Mouse (Mus musculus): ENCODE results near the gene Ttc28. TPM values are rescaled to one million over a fixed set of nuclear protein-coding genes. Genes with fewer than 3 reads are reported as not detected.

Ttc28 gene
- polyA plus RNA-seq, 2 experiments, result 0.48 to 0.81 TPM

DNA sequence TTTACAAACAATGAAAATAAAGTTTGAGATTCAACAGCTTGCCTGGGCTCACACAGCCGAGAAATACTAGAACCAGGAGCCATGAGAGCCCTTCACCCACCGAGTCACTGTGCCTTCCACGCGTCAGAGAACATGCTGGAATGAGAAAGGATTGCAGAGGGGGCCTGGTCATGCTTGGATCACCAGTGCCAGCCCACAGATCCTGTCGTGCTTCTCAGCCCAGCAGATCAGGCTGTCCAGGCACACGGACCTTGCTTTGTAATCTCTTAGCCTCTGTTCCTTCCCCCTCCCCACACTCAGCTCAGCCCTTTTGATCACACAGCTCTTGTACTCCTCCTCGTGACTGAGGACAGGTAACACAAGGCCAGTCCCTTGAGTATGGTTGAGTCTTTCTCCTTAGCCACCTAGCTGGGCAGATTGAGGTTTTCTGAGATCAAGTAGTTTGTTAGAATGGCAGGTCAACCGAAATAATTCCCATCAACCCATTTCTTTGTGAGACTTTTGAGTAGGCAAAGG, 334.4 kb downstream of the Ttc28 start:
- Histone ChIP-seq H3K4me1 (replicated peaks; ENCODE audit: control insufficient read depth in 2 of 2, insufficient read depth in 2 of 2, low read length in 1 of 2) (no peaks in the 10 kb centered on the region), H3K36me3 (replicated peaks; ENCODE audit: control insufficient read depth, insufficient read depth, low read depth) (no peaks in the 10 kb centered on the region), H3K27ac (no peak overlapping the region), H3K4me3 (ENCODE audit: insufficient read depth in 1 of 2, low read depth in 2 of 2, low read length in 2 of 2) (no peak overlapping the region), H3K9me3 (ENCODE audit: control insufficient read depth, low read length) (no peaks in the 10 kb centered on the region), H3K9ac (replicated peaks) (no peak overlapping the region), H3K4me2 (ENCODE audit: low read depth) (no peak overlapping the region), H3K27me3 (ENCODE audit: control insufficient read depth, insufficient read depth, low read length) (no peaks in the 10 kb centered on the region)
- DNase-seq (ENCODE audit: low read depth in 3 of 3, low spot score in 3 of 3), result no peak
- no peak for ATAC-seq (ENCODE audit: insufficient read depth)
- 48% methylated on average over 8 of the region's 8 CpGs for WGBS (ENCODE audit: insufficient replicate concordance)
- no peak for TF ChIP-seq CTCF (IDR thresholded peaks at IDR 0.05; ENCODE audit: low read depth)
- TF ChIP-seq EP300 (IDR thresholded peaks at IDR 0.05; ENCODE audit: low read depth), result no peak

GRCm38 (mm10) chr5:111214890-111215289, 335.3 kb downstream of the Ttc28 start:
- TF ChIP-seq CTCF (IDR thresholded peaks at IDR 0.05; ENCODE audit: low read depth) (no peak), EP300 (IDR thresholded peaks at IDR 0.05; ENCODE audit: low read depth) (no peak)

GRCm38 (mm10) chr5:111215722-111216121, 336.1 kb downstream of the Ttc28 start:
- DNase-seq (ENCODE audit: low read depth in 3 of 3, low spot score in 3 of 3), result no peak
- no peaks in the 10 kb centered on the region for H3K4me1 ChIP-seq (replicated peaks; ENCODE audit: control insufficient read depth in 2 of 2, insufficient read depth in 2 of 2, low read length in 1 of 2)
- H3K9me3 ChIP-seq (ENCODE audit: control insufficient read depth, low read length), result no peaks in the 10 kb centered on the region
- no peak for TF ChIP-seq CTCF (IDR thresholded peaks at IDR 0.05; ENCODE audit: low read depth)
- TF ChIP-seq EP300 (IDR thresholded peaks at IDR 0.05; ENCODE audit: low read depth), result no peak
- H3K4me3 ChIP-seq (ENCODE audit: insufficient read depth in 1 of 2, low read depth in 2 of 2, low read length in 2 of 2), result no peak overlapping the region
- no peak overlapping the region for H3K27ac ChIP-seq
- no peaks in the 10 kb centered on the region for H3K36me3 ChIP-seq (replicated peaks; ENCODE audit: control insufficient read depth, insufficient read depth, low read depth)
- H3K4me2 ChIP-seq (ENCODE audit: low read depth), result no peak overlapping the region
- no peak for ATAC-seq (ENCODE audit: insufficient read depth)
- no peaks in the 10 kb centered on the region for H3K27me3 ChIP-seq (ENCODE audit: control insufficient read depth, insufficient read depth, low read length)
- H3K9ac ChIP-seq (replicated peaks), result no peak overlapping the region
- WGBS (ENCODE audit: insufficient replicate concordance), result 67% methylated on average over 11 of the region's 11 CpGs

More at GRCm38 (mm10) chr5:111214890-111215289, 335.3 kb downstream of the Ttc28 start:
- DNase-seq (ENCODE audit: low read depth in 3 of 3, low spot score in 3 of 3) (no peak), ATAC-seq (ENCODE audit: insufficient read depth) (no peak)
- Histone ChIP-seq H3K9ac (replicated peaks) (no peak overlapping the region), H3K36me3 (replicated peaks; ENCODE audit: control insufficient read depth, insufficient read depth, low read depth) (no peaks in the 10 kb centered on the region), H3K27ac (no peak overlapping the region), H3K4me2 (ENCODE audit: low read depth) (no peak overlapping the region), H3K4me1 (replicated peaks; ENCODE audit: control insufficient read depth in 2 of 2, insufficient read depth in 2 of 2, low read length in 1 of 2) (no peaks in the 10 kb centered on the region), H3K27me3 (ENCODE audit: control insufficient read depth, insufficient read depth, low read length) (no peaks in the 10 kb centered on the region), H3K4me3 (ENCODE audit: insufficient read depth in 1 of 2, low read depth in 2 of 2, low read length in 2 of 2) (no peak overlapping the region), H3K9me3 (ENCODE audit: control insufficient read depth, low read length) (no peaks in the 10 kb centered on the region)
- 66% methylated on average over 13 of the region's 13 CpGs for WGBS (ENCODE audit: insufficient replicate concordance)

DNA sequence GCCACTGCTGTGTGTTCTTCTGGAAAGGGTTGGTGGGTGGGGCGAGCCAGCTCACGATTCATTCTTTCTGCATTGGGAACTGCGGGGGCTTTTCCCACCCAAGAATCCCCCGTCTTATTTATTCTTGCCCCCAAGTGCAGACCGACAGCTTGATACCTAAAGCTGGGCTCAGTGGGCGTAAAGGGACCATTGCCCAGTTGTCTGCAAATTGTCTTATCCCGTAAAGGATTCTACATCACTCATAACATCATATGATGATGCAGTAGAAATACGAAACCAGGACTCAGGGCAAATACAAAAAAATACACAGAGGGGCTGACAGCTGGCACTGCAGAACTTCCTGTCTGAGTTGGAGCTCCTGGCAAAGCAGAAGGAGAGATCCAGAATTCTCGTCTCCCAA, 336.6 kb downstream of the Ttc28 start:
- Histone ChIP-seq H3K27ac (no peak overlapping the region), H3K9ac (replicated peaks) (no peak overlapping the region), H3K4me2 (ENCODE audit: low read depth) (no peak overlapping the region), H3K4me3 (ENCODE audit: insufficient read depth in 1 of 2, low read depth in 2 of 2, low read length in 2 of 2) (no peak overlapping the region), H3K4me1 (replicated peaks; ENCODE audit: control insufficient read depth in 2 of 2, insufficient read depth in 2 of 2, low read length in 1 of 2) (no peaks in the 10 kb centered on the region), H3K36me3 (replicated peaks; ENCODE audit: control insufficient read depth, insufficient read depth, low read depth) (no peaks in the 10 kb centered on the region), H3K27me3 (ENCODE audit: control insufficient read depth, insufficient read depth, low read length) (no peaks in the 10 kb centered on the region), H3K9me3 (ENCODE audit: control insufficient read depth, low read length) (no peaks in the 10 kb centered on the region)
- no peak for DNase-seq (ENCODE audit: low read depth in 3 of 3, low spot score in 3 of 3)
- ATAC-seq (ENCODE audit: insufficient read depth), result no peak
- TF ChIP-seq CTCF (IDR thresholded peaks at IDR 0.05; ENCODE audit: low read depth) (no peak), EP300 (IDR thresholded peaks at IDR 0.05; ENCODE audit: low read depth) (no peak)
- WGBS (ENCODE audit: insufficient replicate concordance), result 78% methylated on average over 9 of the region's 9 CpGs

GRCm38 (mm10) chr5:111217447-111218110, 338.0 kb downstream of the Ttc28 start:
- H3K27me3 ChIP-seq (ENCODE audit: control insufficient read depth, insufficient read depth, low read length), result no peaks in the 10 kb centered on the region
- H3K36me3 ChIP-seq (replicated peaks; ENCODE audit: control insufficient read depth, insufficient read depth, low read depth), result no peaks in the 10 kb centered on the region
- H3K4me2 ChIP-seq (ENCODE audit: low read depth), result no peak overlapping the region
- H3K4me3 ChIP-seq (ENCODE audit: insufficient read depth in 1 of 2, low read depth in 2 of 2, low read length in 2 of 2), result no peak overlapping the region
- H3K9ac ChIP-seq (replicated peaks), result no peak overlapping the region
- no peaks in the 10 kb centered on the region for H3K4me1 ChIP-seq (replicated peaks; ENCODE audit: control insufficient read depth in 2 of 2, insufficient read depth in 2 of 2, low read length in 1 of 2)
- DNase-seq (ENCODE audit: low read depth in 3 of 3, low spot score in 3 of 3), result no peak
- no peak for TF ChIP-seq EP300 (IDR thresholded peaks at IDR 0.05; ENCODE audit: low read depth)
- no peak for TF ChIP-seq CTCF (IDR thresholded peaks at IDR 0.05; ENCODE audit: low read depth)
- no peaks in the 10 kb centered on the region for H3K9me3 ChIP-seq (ENCODE audit: control insufficient read depth, low read length)
- H3K27ac ChIP-seq, result no peak overlapping the region
- WGBS (ENCODE audit: insufficient replicate concordance), result 62% methylated on average over 18 of the region's 18 CpGs
- ATAC-seq (ENCODE audit: insufficient read depth), result peak; percentile 6; the same call in 1 of the 2 replicates
